Comparison of ENCODE assay signal across 9 mouse cellular contexts in genomic region chr1:190978001-190978400, GRCm38 (mm10). TPM values are rescaled to one million over a fixed set of nuclear protein-coding genes. Genes with fewer than 3 reads are reported as not detected.
A peak's percentile ranks its signal among the peaks of the same experiment; 100 is the strongest.
DNase-seq lines count a peak whose midpoint lies in the region; ATAC-seq and TF ChIP-seq lines count a peak whose summit lies in the region.
"Had no signal": no experiment of that assay in that cellular context is flagged by ENCODE, and none has a peak within 500 bp of the region (broad histone marks: within the 10 kb centered on the region; RNA-seq: fewer than 3 reads in every experiment).

No protein-coding gene starts in this region.

- peak overlapping the region; percentile 52; the same call in 1 of the 2 replicates for H3K4me3 ChIP-seq in spleen, adult 2 months (ENCODE audit: extremely low read depth, insufficient read depth, insufficient read length)
- H3K4me3 ChIP-seq in limb, embryonic 15.5 days: peak overlapping the region; percentile 61
- H3K4me3 ChIP-seq in stomach, embryonic 15.5 days (replicated peaks): peak overlapping the region; percentile 66

- DNase-seq in embryo, embryonic 10 days (ENCODE audit: low spot score): peak; percentile 38
- DNase-seq in embryo, embryonic 9.5 days (ENCODE audit: extremely low spot score): no peak
- DNase-seq in spleen, adult 2 months (ENCODE audit: low read depth in 1 of 2, low spot score in 2 of 2): no peak
- DNase-seq in spleen, postnatal 14 days (ENCODE audit: low spot score in 2 of 2): no peak
- no peak for DNase-seq in spleen, postnatal 36 days (ENCODE audit: low spot score in 2 of 2)

- H3K36me3 ChIP-seq in spleen, adult 2 months (ENCODE audit: control insufficient read depth, insufficient read depth, low read length): no peaks in the 10 kb centered on the region
- H3K36me3 ChIP-seq in limb, embryonic 15.5 days: peaks cover 23% of the 10 kb centered on the region
- H3K36me3 ChIP-seq in stomach, embryonic 15.5 days: no peaks in the 10 kb centered on the region

- no peak for TF ChIP-seq POLR2A in spleen, adult 2 months (IDR thresholded peaks at IDR 0.05; ENCODE audit: low read depth, low read length)

- 7% methylated on average over 22 of the region's 22 CpGs for WGBS in spleen, adult 2 months
- WGBS in limb, embryonic 15.5 days: under 1% methylated on average over 22 of the region's 22 CpGs
- 2% methylated on average over 22 of the region's 22 CpGs for WGBS in stomach, embryonic 15.5 days

- no peaks in the 10 kb centered on the region for H3K9me3 ChIP-seq in limb, embryonic 15.5 days
- no peaks in the 10 kb centered on the region for H3K9me3 ChIP-seq in stomach, embryonic 15.5 days

- H3K27ac ChIP-seq in spleen, adult 2 months (ENCODE audit: insufficient read depth, low read length): no peak overlapping the region
- H3K27ac ChIP-seq in limb, embryonic 15.5 days: peak overlapping the region; percentile 93
- H3K27ac ChIP-seq in stomach, embryonic 15.5 days: peak overlapping the region; percentile 93; the same call in 1 of the 2 replicates

- H3K4me1 ChIP-seq in spleen, adult 2 months (ENCODE audit: control insufficient read depth, insufficient read depth, insufficient read length): peaks cover 16% of the 10 kb centered on the region
- H3K4me1 ChIP-seq in limb, embryonic 15.5 days: peaks cover 22% of the 10 kb centered on the region
- H3K4me1 ChIP-seq in stomach, embryonic 15.5 days: peaks cover 8% of the 10 kb centered on the region; the same call in 1 of the 2 replicates

- TF ChIP-seq CTCF in spleen, adult 2 months (IDR thresholded peaks at IDR 0.05; ENCODE audit: extremely low read depth, insufficient read depth, insufficient read length, insufficient replicate concordance): no peak

- peak overlapping the region; percentile 70 for H3K9ac ChIP-seq in limb, embryonic 15.5 days
- H3K9ac ChIP-seq in stomach, embryonic 15.5 days: peak overlapping the region; percentile 40

- peak overlapping the region; percentile 94 for H3K4me2 ChIP-seq in limb, embryonic 15.5 days
- peak overlapping the region; percentile 86 for H3K4me2 ChIP-seq in stomach, embryonic 15.5 days

- no peak for ATAC-seq in limb, embryonic 15.5 days (ENCODE audit: insufficient number of reproducible peaks, low FRiP score, low TSS enrichment, low read depth)
- ATAC-seq in stomach, embryonic 15.5 days (ENCODE audit: insufficient read depth, low FRiP score, low read depth): no peak
- no peak for ATAC-seq in erythroid progenitor cell, adult 5-6 weeks (replicated peaks; ENCODE audit: low FRiP score, poor library complexity, severe bottlenecking)

- H3K27me3 ChIP-seq in spleen, adult 2 months (ENCODE audit: control insufficient read depth, insufficient read depth, low read length): peaks cover 16% of the 10 kb centered on the region
- H3K27me3 ChIP-seq in limb, embryonic 15.5 days: no peaks in the 10 kb centered on the region
- no peaks in the 10 kb centered on the region for H3K27me3 ChIP-seq in stomach, embryonic 15.5 days (replicated peaks)

RNA-seq across cellular contexts. Expression of gene Vash2, which starts 1.1 kb away (rescaled TPM):
- 0.56 and 1.2 TPM in 2 replicates for polyA plus RNA-seq in spleen, adult 2 months (2012; rRNA removed)
- polyA plus RNA-seq in limb, embryonic 15.5 days (2015; fragmentation: Nextera tagmentation; extraction: Ambion mirVana): 45.1 and 51.9 TPM in 2 replicates
- 18.5 and 20.1 TPM in 2 replicates for polyA plus RNA-seq in stomach, embryonic 15.5 days (2015; fragmentation: Nextera tagmentation; extraction: Ambion mirVana)
- total RNA-seq in erythroid progenitor cell, adult 5-6 weeks (2015; ENCODE audit: low replicate concordance): not detected in 2 replicates
- not detected in 2 replicates for total RNA-seq in erythroid progenitor cell, adult 5-6 weeks (2017; ENCODE audit: low replicate concordance)

RNA-seq across cellular contexts. Expression of gene Flvcr1, which starts 48.0 kb away (rescaled TPM):
- 15.6 and 26.4 TPM in 2 replicates for polyA plus RNA-seq in spleen, adult 2 months (2012; rRNA removed)
- polyA plus RNA-seq in limb, embryonic 15.5 days (2015; fragmentation: Nextera tagmentation; extraction: Ambion mirVana): 4.0 and 5.2 TPM in 2 replicates
- polyA plus RNA-seq in stomach, embryonic 15.5 days (2015; fragmentation: Nextera tagmentation; extraction: Ambion mirVana): 6.4 TPM in 2 replicates
- 5.8 and 7.1 TPM in 2 replicates for total RNA-seq in erythroid progenitor cell, adult 5-6 weeks (2015; ENCODE audit: low replicate concordance)
- total RNA-seq in erythroid progenitor cell, adult 5-6 weeks (2017; ENCODE audit: low replicate concordance): 3.6 and 6.7 TPM in 2 replicates

RNA-seq across cellular contexts. Expression of gene Angel2, which starts 53.1 kb away (rescaled TPM):
- polyA plus RNA-seq in spleen, adult 2 months (2012; rRNA removed): 20.2 and 20.5 TPM in 2 replicates
- polyA plus RNA-seq in limb, embryonic 15.5 days (2015; fragmentation: Nextera tagmentation; extraction: Ambion mirVana): 40.3 and 42.5 TPM in 2 replicates
- 35.1 and 37.5 TPM in 2 replicates for polyA plus RNA-seq in stomach, embryonic 15.5 days (2015; fragmentation: Nextera tagmentation; extraction: Ambion mirVana)
- 10.5 and 11.5 TPM in 2 replicates for total RNA-seq in erythroid progenitor cell, adult 5-6 weeks (2015; ENCODE audit: low replicate concordance)
- total RNA-seq in erythroid progenitor cell, adult 5-6 weeks (2017; ENCODE audit: low replicate concordance): 12.9 and 23.6 TPM in 2 replicates

RNA-seq across cellular contexts. Expression of gene Spata45, which starts 58.4 kb away (rescaled TPM):
- polyA plus RNA-seq in spleen, adult 2 months (2012; rRNA removed): not detected in 2 replicates
- polyA plus RNA-seq in limb, embryonic 15.5 days (2015; fragmentation: Nextera tagmentation; extraction: Ambion mirVana): not detected in 2 replicates
- polyA plus RNA-seq in stomach, embryonic 15.5 days (2015; fragmentation: Nextera tagmentation; extraction: Ambion mirVana): not detected in 2 replicates
- not detected in 2 replicates for total RNA-seq in erythroid progenitor cell, adult 5-6 weeks (2015; ENCODE audit: low replicate concordance)
- total RNA-seq in erythroid progenitor cell, adult 5-6 weeks (2017; ENCODE audit: low replicate concordance): not detected in 2 replicates
- total RNA-seq: gastrocnemius, postnatal 4 days had no signal
